Mouse (Mus musculus) thymus, postnatal 25 days (tissue): ENCODE data around the gene Cstad.
A peak's percentile ranks its signal among the peaks of the same experiment; 100 is the strongest.

Experiments
- DNase-seq: peaks from one replicate; pipeline ENCODE4 v3.0.0; 2022

The Cstad gene

DNA sequence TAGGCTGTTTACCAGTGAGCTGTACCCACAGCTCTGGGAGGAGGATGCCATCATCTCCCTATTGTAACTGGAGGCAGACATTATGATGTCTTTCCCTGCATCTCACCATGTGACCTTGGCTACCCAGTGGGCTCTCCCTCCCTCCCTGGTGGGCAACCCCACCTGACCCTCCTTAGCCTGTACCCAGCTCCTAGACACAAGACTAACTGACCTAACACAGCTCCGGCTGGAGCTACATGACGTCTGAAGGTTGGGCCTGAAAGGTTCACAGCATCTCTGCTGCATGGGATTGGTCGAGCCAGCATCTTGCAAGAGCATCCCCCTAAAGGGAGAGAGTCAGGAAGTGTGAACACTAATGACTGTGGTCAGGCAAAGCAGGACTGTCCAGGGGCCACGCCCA lies 35.0 kb downstream of the Cstad start:
- DNase-seq, result no peak

DNA sequence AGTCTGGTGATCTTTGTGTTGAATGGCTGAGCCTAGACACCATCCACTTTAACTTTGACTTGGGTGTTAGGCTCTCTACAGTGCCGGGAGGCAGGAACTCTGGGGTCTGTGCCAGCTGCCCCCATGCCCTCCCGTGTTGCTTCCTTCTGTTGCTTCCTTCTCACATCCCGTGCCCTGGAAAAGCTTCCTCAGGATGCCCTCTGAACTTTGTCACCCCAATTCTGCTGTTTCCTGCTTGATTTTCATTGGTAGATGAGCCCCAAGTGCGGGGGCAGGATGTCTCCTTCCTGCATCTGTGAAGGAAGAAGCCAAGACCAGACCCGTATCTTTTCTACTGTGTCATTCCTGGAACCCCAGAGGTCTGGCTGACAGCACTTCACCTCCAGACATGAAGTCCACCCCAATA lies 41.4 kb downstream of the Cstad start:
- peak; percentile 69 for DNase-seq

DNA sequence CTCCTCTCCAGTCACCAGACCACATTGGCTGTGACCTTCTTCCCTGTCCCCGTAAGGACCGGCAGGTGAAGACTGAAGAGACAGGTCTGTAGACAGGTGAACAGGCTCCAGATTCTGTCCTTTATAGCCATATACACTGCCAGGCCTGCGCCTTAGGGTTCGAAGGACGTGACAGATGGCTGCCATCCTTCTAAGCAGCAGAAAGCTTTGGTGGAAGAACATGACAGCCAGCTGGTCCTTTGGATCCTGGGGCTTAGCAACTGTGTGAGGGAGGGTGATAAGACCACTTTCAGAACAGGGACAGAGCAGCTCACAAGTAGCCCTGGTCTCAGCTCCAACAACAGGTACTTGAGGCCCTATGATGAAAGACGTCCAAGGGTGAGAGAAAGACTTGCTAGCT lies 43.2 kb downstream of the Cstad start:
- no peak for DNase-seq

DNA sequence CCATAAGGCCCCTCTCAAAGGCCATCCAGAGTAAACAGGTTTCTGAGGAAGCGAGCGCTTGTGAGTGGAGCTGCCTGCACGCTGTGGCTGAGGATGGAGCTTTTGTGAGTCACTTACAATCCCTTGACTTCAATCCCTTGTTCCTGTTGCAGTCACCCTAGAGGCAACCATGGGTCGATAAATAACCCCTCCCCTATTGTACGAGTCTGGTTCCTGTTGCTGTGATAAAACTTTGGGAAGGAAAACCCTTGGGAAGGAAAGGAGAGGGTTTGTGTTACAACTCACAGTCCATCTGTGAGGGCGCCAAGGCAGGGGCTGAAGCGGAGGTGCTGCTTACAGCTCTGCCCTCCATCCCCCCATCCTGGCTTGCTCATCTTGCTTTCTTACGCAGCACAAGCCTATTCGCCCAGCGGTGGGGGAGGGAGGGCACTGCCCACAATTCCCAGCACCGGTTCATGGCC lies 45.2 kb downstream of the Cstad start:
- no peak for DNase-seq

DNA sequence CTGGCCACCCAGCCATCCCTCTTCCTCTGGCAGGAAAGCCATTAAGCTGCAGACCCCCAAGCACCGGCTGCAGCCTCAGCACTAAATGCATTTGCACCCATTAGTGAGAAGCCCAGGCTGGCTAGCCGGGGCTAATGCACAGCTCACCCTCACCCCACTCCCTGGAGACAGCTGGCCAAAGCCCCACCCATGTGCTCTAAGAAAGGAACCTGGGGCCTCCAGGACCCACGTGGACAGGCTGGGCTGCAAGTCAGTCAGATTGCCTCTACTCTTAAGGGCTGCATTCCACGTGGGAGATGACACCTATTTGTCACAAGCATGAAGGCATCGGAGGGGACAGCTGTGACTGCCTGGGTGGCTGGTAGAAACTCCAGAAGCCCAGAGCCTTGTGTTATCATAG lies 48.0 kb downstream of the Cstad start:
- DNase-seq, result no peak

DNA sequence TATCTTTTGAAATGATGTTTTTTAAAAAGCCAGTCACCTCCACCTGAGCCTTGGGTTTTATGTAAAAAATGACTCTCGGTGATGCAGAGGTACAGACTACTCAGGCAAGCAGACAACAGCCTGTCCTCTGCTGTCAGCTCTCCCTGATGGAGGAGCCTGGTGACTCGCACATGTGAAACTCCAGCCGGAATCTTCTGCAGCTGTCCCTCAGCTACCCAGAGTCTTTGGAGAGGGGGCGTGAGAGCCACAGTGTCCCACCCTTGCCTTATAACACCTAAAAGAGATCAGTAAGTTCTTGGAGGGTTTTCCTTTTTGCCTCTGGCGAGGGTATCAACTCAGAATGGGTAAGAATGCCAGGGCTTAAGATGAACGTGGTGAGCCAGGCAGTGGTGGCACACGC lies 48.6 kb downstream of the Cstad start:
- DNase-seq, result no peak

DNA sequence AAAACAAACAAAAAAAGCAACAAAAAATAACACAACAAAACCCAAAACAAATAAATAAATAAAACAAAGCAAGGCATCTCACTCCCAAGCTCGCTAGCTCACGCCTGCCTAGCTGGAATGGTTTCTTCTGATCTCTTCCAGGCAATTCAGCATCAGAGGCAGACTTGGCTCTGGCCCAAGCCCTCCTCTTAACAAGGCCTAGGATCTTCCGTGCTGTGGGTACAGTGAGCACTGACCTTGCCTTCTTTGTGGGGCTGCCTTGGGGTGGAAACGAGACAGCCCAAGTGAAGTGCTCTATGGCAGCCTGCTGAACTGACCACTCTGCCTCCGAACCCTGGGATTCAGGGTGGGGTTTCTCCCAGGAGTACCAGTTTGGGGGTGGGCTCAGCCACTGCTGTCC lies 52.0 kb downstream of the Cstad start:
- no peak for DNase-seq

DNA sequence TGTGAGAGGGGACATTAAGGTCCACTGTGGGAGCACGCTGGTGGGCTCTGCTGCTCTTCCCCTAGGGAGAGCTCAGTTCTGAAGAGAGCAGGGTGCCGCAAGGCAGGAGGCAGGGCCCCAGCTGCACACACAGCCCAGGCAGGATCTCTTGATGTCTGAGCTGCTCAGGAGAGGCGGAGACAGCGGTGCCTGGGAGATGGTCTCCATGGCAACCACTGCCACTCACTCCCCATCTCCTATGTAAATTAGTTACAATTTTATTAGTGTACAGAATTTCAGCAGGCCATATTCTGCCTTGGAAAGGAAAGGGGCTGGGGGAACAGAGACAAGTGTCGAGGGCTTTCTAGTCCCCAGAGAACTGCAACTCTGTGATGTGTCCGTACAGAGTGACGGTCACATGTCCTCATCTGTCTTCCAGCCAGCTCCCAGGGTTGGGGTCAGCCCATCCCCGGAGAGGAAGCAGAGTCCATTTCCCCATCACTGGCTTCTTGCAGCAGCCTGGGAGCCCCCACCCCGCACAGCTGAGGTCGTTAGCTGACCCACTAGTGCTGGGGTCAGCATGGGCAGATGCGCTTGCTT lies 52.6 kb downstream of the Cstad start:
- peak; percentile 74 for DNase-seq

DNA sequence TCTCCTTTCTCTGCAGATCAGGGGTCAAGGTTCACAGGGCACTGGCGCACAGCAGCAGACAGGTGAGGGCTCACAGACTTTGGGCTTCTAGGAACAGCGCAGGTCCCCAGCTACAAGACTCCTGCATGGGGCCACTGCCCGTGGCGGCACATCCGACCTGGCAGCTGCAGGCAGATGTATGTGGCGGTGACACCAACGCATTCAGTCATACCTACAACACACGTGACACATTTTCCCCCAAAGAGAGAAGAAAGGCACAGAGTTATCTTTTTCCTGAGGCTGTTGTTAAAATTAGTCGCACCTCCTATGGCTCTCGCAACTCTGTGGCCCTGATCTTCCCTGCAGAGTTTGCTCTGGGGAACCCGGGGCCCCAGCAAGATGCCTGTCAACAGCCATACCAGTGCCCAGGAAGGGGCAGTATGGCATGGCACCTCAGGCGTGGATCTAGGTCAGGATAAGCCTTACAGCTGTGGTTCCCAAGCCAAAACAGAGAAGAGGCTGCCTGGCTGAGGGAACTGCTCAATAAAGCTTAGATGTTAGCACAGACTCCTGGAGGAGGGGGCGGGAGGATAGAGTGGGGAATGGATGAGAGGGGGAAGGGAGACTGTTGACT lies 53.1 kb downstream of the Cstad start:
- DNase-seq, result peak; percentile 34

DNA sequence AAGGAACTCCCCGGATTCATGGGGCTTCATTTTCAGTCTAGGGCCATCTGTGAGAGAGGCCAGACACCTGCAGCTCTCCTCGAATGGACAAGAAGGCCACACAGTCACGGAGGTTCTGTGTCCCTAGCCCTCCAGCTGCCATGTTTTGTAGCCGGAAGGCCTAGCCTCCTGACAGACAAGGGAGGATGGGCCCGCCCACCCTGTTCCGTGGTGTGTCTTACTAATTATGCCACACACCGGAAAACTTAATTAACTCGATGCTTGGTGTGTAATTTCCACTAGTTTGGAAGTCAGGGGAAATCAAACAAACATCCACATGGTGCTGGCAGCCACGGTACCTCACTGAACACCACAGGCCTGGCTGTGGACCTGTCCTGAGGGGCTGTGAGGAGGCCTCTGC lies 55.4 kb downstream of the Cstad start:
- no peak for DNase-seq

DNA sequence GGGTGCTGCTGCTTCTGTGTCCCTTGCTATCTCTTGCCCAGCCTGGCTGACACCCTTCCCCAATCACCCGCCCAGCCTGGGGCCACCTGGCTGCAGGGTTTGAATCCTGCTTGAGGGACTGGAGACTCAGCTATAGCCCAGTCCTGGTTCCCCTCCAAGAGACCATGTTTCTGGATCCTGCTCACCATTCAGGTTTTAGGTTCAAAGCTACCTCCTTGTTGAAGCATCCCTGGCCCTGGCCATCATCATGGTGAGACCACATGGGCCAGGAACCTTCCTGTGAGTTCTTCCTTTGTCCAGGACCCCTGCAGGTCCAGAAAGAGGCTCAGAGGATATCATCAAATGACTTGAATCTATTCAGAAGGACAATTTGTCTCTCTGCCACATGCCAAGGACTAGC lies 57.0 kb downstream of the Cstad start:
- DNase-seq, result no peak

DNA sequence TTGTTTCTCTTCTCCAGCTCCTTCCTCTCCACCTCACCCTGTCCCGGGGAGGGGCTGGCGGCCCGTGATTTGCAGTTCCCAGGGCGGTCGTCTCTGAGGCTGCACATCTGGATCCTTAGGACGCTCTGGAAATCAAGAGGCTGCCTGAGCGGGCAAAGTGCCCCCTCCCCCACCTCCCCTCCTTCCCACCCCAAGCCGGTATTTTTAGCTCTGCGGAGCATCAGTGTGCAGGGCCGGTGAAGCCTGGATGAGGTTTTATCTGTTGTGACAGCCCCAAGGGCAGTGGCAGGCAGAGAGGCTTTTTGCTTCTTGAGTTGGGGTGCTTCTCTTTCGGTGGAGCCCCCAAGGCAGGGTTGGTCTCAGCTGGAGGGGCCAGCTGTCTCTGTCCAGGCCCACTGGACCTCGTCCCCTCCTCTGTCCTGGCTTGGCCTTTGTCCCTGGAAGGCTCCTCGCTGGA lies 57.8 kb downstream of the Cstad start:
- no peak for DNase-seq

DNA sequence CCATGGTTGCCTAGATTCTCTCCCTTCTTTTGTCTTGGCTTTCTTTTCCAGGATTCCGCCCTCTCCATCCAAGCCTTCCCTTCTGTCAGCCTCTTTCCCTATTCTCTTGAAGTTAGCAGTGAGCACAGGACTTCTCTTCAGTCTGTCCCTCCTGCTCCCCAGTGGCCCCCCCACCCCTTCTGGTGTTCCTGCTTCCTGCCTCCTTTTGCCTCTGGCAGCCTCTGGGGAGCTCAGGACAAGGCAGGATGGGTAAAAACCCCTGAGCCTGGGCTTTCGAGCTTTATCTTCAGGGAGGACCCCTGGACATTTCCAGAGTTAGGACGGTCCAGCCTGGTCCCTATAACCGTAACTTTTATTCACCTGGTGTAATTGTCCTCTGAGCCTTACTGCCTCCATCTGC lies 58.2 kb downstream of the Cstad start:
- no peak for DNase-seq

DNA sequence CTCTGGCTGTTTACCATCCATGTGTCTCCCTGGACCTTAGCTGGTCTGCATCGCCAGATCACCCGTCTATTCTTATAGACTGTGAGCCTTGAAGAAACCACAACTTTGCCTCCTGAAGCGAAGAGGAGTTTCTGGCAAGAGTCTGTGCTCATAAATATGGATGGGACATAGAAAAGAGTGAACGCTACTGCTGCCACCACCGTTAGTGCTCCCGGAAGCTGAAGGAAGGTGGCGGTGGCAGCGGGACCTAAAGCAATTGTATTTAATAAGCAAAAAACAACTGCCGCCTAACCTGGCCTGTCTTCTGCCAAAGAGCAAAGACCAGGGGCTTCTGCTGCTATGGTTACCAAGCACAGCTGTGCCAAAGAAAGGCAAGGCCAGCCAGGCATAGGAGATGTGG lies 59.3 kb downstream of the Cstad start:
- DNase-seq, result no peak

DNA sequence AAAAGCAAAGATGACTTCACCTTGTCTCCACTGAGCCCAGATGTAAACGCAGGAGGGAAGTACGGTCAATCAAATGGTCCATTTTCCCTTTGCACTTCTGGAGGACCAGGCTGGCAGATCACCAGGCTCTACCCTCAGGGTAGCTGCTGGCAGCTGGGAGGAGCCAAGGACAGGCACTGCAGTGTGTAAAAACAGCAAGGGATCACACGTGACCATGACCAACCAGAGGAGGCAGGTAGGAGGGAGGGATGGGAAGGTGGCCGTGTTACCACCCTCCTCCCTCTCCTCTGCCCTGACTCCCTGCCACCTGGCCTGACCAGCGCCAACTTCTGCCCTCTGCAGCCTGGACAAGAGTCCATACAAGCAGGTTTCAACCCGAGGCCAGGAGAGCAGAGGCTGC lies 59.7 kb downstream of the Cstad start:
- DNase-seq, result no peak

DNA sequence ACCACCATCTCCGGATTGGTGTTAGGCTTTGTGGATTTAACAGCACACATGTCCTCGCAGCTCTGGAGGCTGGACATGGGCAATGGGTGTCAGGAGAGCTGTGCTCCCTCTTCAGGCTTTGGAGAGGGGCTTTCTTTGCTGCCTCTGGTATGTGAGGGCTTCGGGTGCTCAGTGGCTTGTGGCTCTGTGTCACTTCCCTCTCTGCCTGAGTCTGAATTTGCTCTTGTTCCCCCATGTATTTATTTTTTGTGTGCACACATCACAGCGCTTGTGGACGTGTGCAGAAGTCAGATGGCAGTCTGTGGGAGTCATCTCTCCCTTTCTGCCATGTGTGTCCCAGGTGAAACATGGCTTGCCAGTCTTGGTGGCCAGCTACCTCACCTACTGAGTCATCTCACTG lies 60.9 kb downstream of the Cstad start:
- DNase-seq, result no peak

DNA sequence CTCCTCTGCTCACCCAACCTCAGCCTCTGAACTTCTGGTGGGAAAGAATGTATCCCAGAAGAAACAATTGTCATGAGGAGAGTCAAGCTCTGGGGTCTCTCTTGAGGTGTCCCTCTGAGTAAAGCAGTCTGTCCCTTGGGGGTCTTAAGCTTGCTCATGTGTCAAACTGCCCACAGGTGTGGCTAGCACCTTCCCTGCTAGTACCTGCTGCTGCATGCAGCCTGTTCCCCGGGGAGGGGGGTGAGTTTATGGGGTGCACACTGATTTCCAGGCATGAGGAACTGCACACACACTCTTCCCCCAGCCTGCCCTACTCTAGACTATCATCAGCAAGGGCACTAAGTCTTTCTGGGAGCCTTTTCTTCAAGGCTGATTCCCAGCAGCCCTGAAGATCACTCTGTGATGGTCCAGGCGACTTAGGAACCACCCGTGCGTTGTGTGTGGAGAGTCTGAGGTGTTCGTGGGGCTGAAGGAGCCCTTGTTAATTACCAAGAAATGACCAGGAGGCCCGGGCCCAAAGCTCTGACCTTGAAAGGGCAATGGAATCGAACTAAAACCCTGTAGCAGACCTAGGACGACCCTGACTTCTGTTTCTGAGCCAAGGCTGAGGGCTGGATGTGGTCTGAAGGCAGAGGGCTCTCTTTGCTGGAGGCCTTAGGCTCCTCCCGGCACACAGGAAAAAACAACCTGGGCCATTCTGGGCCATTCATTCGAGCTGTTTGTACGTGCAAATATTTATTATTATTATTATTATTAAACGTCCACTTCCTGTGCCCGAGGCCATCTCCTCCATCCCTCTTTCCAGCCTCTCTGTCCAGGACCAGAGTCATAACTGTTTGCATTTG lies 62.1 kb downstream of the Cstad start:
- DNase-seq, result no peak

DNA sequence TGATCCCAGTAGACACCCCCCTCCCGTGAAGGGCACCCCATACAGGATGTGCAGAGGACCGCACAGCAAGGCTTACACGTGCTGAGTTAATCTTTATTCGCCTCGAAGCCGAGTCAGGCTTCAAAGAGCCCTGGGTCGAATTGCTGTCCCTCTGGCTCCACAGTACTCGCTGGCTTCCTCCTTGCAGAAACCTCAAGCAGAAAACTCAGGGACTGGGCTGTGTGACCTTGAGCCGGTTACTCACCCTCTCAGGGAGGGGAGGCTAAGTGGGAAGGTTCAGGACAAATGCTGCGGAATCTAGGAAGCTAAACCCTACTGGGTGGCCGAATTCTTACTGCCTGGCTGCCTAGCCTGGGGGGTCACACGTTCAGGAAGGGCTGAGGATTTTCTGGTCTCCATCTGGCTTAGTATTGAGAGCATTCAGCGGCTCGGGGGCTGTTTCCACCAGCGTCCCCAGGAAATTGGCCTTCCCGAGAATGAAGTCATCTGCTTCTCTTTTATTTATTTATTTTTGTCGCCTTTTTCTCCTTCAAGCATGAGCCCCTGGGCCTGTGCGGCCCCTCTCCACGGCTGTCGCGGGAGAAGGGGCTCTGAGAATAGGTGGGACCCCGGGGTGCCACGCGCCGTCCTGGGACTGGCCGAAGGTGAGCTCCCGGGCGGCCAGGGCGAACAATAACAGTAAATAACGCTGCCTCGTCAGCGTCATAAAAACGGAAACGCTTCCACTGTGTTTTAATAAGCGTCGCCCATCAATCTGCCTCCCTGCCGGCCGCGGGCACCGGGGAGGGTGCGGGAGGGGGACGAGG lies 63.0 kb downstream of the Cstad start:
- DNase-seq, result peak; percentile 67

DNA sequence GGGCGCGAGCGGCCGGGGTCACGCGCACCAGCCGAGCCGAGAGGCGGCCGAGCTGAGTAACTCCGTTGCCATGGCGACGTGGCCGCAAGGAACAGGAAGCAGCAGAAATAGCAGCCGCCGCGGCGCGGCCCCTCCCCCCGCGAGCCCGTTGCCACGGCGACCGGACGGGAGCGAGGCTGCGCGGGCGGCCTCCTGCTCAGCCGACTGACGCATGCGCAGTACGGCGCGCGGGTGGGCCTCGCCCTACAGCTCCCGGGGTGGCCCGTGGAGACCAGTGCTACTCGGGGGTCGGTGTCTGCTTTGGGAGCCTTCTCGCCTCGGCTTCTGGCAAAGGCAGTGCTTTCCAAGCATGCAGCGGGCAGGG lies 63.6 kb downstream of the Cstad start:
- peak; percentile 100 for DNase-seq
